Mouse (Mus musculus) bone marrow macrophage, adult 2 months (primary cell): ENCODE results near the gene Ezh1. TPM values are rescaled to one million over a fixed set of nuclear protein-coding genes. Genes with fewer than 3 reads are reported as not detected.

Experiments
- H3K27ac ChIP-seq: 2 replicates; pipeline ENCODE4 v1.5.1; 2012; ENCODE audit warnings: low read depth, low read length; ENCODE audit not compliant: insufficient read depth
- H3K4me1 ChIP-seq: 2 replicates; pipeline ENCODE4 v1.6.1; 2012; ENCODE audit warnings: low read length; ENCODE audit not compliant: control insufficient read depth, insufficient read depth
- H3K4me3 ChIP-seq: 2 replicates; pipeline ENCODE4 v1.5.1; 2012; ENCODE audit warnings: mild to moderate bottlenecking, low read length, moderate library complexity; ENCODE audit not compliant: insufficient read depth
- CTCF ChIP-seq: IDR thresholded peaks from 2 replicates; pipeline ENCODE4 v1.5.1; 2012; ENCODE audit warnings: low read depth, mild to moderate bottlenecking, low read length, moderate library complexity
- POLR2A ChIP-seq: IDR thresholded peaks from 2 replicates; pipeline ENCODE4 v1.6.1; 2012; ENCODE audit warnings: mild to moderate bottlenecking, low read depth, low read length, borderline replicate concordance
- polyA plus RNA-seq: library from polyadenylated mRNA; stranded (reverse); fragments of >200 nt; gene quantifications from 2 replicates; pipeline ENCODE4 v1.2.4, GENCODE M21; 2012; ENCODE audit not compliant: missing spikeins, insufficient read depth, insufficient read length

The Ezh1 gene
- polyA plus RNA-seq, 1 experiment, result 52.5 TPM

- peak overlapping the region; percentile 80 for H3K27ac ChIP-seq
- TF ChIP-seq CTCF (no peak), POLR2A (no peak)
Measured at GRCm38 (mm10) chr11:101230991-101231871, 5.0 kb upstream of the Ezh1 start.

GRCm38 (mm10) chr11:101230526-101230925 lies 4.3 kb upstream of the Ezh1 start:
- peak overlapping the region; percentile 56 for H3K4me3 ChIP-seq

More at GRCm38 (mm10) chr11:101230991-101231871, 5.0 kb upstream of the Ezh1 start:
- Histone ChIP-seq H3K4me1 (peaks cover 19% of the 10 kb centered on the region), H3K4me3 (peak overlapping the region; percentile 56)

DNA sequence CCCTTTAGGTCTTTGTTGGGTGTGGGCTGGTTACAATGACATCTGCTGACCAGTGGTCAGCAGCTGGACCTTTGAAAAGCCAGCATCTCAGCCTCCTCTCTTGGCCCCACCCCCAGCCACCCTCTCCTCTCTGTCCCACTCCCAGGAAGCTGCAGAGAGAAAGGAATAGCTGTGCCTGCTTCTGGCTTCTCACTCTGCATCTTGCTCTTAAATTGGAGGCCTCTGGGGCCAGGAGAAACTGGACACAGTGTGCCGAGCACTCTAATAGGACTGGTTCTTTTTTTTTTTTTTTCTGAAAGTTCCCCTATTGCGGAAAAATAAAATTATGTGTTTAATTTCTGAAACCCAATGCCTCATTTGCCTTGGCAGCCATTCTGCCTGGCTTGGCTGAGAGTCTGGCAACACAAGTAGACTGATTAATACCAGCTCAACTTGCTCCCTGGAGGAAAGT lies 3.8 kb upstream of the Ezh1 start:
- Histone ChIP-seq H3K4me3 (no peak overlapping the region), H3K27ac (no peak overlapping the region), H3K4me1 (peaks cover 22% of the 10 kb centered on the region)
- TF ChIP-seq CTCF (no peak), POLR2A (no peak)

More at GRCm38 (mm10) chr11:101230526-101230925, 4.3 kb upstream of the Ezh1 start:
- TF ChIP-seq CTCF (no peak), POLR2A (no peak)
- H3K27ac ChIP-seq, result no peak overlapping the region
- peaks cover 19% of the 10 kb centered on the region for H3K4me1 ChIP-seq

DNA sequence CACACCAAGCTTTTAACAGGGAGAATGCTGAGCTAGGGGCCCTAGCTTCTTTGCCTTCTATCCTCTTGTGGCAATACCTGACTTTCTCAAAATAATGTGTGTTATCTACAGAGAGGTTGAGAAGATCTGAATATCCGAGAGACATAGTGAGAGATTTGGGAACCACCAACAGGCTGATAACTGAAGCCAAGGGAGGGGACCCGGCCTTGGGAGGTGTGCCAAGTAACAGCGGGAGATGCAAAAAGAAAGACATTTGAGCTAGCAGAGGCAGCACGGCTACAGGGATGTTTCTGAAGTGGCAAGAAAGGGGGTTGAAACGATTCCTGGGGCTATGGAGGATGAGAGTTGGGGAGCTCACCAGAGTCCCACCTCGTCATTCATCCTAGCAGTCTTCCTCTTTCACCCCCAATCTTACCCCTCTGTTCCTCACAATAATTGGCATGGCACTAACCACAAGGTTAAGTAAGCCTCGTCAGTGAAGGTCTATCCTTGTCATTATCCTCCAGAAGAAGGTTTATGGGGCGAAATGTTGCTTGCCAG lies 3.2 kb upstream of the Ezh1 start:
- TF ChIP-seq POLR2A (no peak), CTCF (no peak)
- H3K4me1 ChIP-seq, result peaks cover 22% of the 10 kb centered on the region
- H3K4me3 ChIP-seq, result no peak overlapping the region
- H3K27ac ChIP-seq, result no peak overlapping the region

DNA sequence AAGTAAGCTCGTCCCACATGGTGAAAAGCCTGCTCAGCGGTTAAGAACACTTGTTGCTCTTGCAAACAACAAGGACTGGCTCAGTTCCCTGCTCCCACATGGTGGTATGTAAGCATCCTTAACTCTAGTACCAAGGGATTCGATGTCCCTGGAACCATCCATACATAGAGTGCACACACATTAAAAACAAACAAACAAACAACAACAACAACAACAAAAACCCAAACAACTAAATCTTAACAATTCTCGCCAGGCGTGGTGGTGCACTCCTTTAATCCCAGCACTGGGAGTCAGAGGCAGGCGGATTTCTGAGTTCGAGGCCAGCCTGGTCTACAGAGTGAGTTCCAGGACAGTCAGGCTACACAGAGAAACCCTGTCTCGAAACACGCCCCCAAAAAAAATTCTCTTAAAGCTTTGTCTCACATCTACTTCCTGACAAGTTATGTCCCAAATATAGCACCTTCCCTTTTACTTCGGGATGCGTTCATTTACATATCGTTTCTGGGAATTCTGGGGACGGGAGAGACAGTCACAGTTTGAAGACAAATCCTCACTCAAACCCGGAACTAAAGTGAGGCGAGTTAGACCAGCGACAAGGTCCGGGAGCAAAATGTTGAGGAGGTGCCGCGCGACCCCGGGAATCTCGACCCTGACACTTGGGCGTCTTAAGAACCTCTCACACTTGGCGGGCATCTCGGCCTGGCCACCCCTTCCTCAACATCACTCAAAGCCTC lies 765 bp downstream of the Ezh1 start:
- H3K27ac ChIP-seq, result peak overlapping the region; percentile 38; the same call in 1 of the 2 replicates
- H3K4me3 ChIP-seq, result peak overlapping the region; percentile 83
- no peak for TF ChIP-seq CTCF
- no peak for TF ChIP-seq POLR2A
- H3K4me1 ChIP-seq, result peaks cover 22% of the 10 kb centered on the region

DNA sequence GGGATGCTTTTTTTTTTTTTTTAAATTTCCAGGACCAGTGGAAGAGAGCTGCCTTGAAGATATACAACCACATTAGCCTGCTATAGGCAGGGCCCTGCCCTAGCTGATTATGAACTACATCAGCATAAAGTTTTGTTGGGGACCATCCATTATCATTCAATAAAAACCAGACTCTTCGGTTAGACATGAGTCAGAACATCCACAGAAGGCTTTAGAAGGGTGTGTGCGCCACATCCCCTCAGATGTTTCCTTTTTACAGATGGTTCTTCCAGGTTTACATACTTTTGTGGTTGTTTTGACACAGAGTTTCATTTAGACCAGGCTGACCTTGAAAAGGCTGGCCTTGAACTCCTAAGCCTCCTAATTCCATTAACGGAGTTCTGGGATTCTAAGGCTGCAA lies 1.9 kb downstream of the Ezh1 start:
- no peak for TF ChIP-seq CTCF
- no peak for TF ChIP-seq POLR2A
- H3K27ac ChIP-seq, result no peak overlapping the region
- H3K4me1 ChIP-seq, result peaks cover 12% of the 10 kb centered on the region
- H3K4me3 ChIP-seq, result no peak overlapping the region

DNA sequence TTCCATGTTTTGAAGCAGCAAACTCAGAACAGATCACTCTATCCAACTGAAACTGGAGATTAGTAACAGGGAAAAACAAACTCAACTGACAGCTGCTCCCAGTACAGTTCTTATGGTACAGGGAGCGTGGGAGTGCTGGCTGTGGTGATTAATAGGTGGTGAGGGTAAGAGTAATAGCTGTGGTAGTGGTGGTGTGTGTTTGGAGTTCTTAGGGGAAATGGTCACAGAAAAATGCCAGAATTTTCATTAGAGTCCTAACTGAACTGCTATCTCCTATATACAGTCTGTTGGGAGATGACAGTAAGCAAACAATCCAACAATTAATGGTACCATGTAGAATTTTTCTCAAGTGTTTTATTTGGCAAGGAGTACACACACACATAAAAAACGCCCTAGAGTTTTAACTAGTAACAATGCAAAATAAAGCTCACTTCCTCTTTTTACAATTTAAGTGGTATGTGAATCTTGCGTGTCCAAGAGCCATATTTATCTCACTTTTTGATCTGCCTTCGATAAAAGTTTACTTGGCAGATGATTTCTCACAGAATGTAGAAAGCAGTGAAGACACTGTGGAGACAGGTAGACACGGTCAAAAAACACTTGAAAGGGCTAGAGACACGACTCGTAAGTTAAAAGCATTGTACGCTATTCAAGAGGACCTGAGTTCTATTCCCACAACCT lies 4.8 kb downstream of the Ezh1 start:
- no peak overlapping the region for H3K27ac ChIP-seq
- no peak overlapping the region for H3K4me3 ChIP-seq
- TF ChIP-seq POLR2A (no peak), CTCF (no peak)
- H3K4me1 ChIP-seq, result peaks cover 12% of the 10 kb centered on the region

- Histone ChIP-seq H3K4me1 (peaks cover 12% of the 10 kb centered on the region), H3K27ac (no peak overlapping the region)
- TF ChIP-seq POLR2A (no peak), CTCF (no peak)
Measured at GRCm38 (mm10) chr11:101220853-101221252, 5.4 kb downstream of the Ezh1 start.

GRCm38 (mm10) chr11:101218436-101219055 lies 7.7 kb downstream of the Ezh1 start:
- TF ChIP-seq POLR2A (no peak), CTCF (no peak)
- Histone ChIP-seq H3K27ac (no peak overlapping the region), H3K4me3 (no peak overlapping the region), H3K4me1 (peaks cover 9% of the 10 kb centered on the region)

More at GRCm38 (mm10) chr11:101220853-101221252, 5.4 kb downstream of the Ezh1 start:
- H3K4me3 ChIP-seq, result no peak overlapping the region
